Mouse (Mus musculus) mouse embryonic stem cell (cell line): ENCODE data around the gene Ptrh1.

Experiments
- in situ Hi-C, 2 experiments: fragments of 300-500 bp; cut with MboI; formaldehyde crosslinking; loops; 1 replicate in 1 of 2; 3 replicates in 1 of 2; pipeline ENCODE4 v1.14.3; 2019 to 2020; ENCODE audit warnings: low sequenced_read_pairs in 2 of 2, low pct_unique_long_range_greater_than_20kb in 1 of 2, mixed read lengths in 1 of 2; ENCODE audit not compliant: unreplicated experiment in 1 of 2

The Ptrh1 gene

DNA sequence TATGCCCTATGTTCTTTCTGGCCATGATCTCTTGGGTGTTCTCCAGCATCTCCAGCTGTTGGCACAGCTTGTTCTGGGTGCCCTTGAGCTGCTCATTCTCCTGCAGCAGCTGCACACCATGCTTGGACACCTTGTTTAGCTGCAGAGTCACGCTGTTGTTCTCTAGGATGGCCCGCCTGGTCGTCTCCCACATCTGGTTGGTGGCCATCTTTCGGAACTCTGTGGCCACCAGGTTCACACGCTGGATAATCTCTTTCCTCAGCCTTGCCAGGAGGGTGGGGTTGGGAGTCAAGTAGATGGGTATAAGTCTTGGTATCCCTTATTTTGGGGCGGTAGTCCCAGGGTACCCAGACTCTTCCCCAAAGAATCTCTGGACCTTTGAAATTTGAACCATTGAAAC, 4.1 kb downstream of the Ptrh1 start:
- in situ Hi-C loops, result loop anchor here (5.0 kb wide), 1 partner anchor 73 kb away; no protein-coding TSS in a partner anchor

DNA sequence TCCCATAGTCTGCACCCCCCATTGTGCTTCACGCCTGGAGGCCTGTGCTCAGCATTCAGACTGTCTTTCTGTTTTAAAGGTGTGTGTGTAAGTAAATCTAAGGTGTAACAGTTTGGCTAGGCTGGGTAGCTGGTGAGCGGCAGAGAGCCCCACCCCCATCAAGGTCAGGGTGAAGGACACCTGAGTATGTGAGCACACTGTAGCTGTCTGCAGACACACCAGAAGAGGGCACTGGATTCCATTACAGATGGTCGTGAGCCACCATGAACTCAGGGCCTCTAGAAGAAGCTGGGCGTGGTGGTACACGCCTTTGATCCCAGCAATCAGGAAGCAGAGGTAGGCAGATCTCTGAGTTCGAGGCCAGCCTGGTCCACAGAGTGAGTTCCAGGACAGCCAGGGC, 6.1 kb downstream of the Ptrh1 start:
- in situ Hi-C loops, result loop anchor here in 1 of 2 experiments (5.0 kb wide), 1 partner anchor 71 kb away; no protein-coding TSS in a partner anchor

DNA sequence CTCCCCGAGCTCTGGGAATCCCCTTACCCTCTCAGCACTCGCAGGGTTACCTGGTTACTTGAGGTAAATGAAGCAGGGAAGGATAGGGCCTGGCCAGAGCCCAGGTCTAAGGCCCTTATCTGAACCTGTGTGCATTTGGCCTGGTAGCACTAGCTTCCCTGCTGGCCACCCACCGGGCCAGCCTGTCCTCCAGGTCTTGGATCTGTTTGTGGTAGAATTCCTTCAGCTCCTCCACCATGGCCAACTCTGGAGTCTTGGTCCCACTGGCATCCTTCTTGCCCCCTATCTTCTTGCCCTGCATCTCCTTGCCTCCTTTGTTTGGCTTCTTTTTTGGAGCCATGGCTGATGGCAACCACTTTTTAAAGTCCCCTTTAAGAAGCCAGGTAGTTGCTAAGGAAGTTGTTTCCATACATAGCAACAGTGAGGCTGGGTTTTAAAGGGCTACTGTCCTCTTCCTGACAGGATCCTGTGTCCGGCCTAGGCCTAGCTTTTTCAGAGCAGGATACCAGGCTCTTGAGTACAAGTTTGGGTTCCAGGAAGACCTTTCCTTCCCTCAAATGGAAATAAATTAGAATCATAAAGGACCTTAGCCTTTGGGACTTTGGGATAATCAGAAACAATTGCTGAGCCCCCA, 8.6 kb downstream of the Ptrh1 start, which contains the start of gene Cfap157:
TSS of gene Cfap157 (minus strand) at position 381 of the 634 bp plus-strand sequence.
- in situ Hi-C loops, result loop anchor here in 1 of 2 experiments (5.0 kb wide), 1 partner anchor 68 kb away; no protein-coding TSS in a partner anchor

DNA sequence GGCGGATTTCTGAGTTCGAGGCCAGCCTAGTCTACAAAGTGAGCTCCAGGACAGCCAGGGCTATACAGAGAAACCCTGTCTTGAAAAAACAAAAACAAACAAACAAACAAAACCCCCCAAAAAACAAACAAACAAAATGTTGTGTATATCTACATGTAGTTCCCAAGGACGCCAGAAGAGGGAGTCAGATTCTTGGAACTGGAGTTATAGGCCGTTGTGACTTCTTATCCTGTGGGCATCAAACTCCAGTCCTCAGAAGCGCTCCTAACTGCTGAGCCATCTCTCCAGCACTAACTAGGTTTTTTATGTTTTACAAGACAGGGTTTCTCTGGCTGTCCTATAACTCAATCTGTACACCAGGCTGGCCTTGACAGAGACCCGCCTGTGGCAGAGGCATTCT, 11.6 kb downstream of the Ptrh1 start:
- in situ Hi-C loops, result no loop called here

DNA sequence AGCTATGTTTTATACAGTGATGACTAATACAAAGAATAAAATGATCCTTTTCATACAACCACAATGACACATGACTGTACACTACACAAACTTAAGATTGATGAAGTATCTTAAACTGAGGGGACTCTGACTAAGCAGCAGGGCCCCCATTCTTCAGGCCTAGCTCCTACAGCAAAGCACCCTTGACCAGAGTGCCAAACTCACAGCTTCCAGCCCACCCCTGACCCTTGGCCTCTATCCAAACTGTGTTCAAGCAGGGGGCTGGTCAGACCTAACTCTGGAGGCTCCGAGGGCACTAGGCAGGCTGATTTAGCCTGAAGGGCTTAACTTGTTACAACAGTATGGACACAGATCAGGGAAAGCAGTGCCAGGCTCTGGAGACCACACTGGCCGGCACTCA, 13.0 kb downstream of the Ptrh1 start:
- in situ Hi-C loops, result no loop called here

DNA sequence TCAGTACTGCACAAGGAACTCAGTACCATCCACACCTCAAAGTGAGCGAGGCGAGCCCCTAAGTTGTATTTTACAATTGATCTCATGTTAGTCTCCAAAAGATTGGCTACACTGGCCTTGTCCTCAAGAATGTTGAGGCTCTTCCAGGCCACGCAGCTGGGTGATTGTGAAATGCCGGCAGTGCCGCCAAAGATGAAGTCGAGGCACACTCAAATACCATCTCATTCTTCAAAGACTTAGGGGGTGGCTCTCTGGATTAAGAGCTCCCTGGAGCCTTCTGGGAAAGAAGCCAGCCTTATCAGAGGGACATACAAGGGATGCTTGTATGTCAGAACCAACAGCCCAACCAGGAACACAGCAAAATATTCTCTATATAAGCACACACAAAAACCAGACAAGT, 15.7 kb downstream of the Ptrh1 start:
- in situ Hi-C loops, result no loop called here

DNA sequence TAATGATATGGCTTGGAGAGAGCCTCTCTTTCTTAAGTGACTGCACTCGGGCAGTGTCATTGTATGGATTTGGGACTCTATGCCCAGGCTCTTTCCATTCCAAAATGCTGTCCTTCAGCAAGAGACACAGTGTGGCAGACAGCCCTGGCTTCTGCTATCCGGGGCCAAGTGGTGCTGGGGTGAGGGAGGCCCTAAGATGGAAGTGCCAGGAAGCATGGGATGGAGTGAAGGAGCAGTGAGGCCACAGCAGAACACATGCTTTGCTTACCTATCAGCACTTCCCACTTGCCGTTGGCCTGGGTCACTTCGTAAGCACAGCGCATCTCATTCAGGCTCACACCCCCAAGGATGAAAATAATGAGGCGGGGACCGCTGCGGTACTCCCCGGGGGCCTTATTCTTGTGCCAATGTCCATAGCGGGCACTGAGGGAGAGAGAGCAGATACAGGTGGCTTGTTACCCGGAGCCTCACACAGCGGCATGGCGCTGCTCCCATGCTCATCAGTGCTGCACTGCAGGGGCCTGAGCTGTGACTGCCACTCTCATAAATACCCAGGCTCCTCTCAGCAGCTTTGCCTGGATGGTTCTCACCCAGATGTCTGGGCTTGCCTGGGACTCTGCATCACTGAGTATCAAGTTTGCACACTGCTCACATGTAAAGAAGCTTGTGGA, 20.3 kb downstream of the Ptrh1 start:
- in situ Hi-C loops, result no loop called here

DNA sequence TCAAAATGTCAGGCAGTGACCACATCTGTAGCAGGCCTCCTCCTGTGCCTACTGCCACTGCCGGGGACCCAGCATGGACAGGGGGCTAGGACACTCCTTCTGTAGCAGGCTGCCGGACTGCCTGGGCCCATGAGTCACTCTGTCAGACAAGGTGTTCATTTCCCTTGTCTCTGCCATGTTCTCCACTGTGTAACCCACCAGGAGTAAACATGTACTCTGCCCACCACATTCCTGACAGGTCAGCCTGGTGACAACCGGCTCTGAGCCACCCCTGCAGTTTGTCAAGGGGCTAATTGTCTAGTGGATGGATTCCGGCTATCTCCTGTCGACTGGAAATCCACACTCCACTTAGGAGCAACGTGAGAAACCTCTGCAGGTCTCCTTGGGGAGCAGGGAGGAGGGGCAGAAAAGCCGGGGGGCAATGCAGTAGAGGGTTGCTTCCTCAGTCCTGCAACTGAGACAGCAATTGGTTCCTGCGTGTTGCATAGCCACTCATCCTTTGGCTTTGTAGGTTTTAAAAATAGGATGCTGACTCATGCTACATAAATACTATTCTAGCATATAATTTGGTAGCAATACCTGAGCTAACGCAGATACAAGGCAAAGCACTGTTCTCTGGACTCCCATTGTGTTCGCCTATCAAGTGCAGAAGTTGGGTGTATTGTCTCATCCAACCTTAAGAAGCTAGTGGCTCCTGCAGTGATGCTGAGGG, 22.8 kb downstream of the Ptrh1 start:
- in situ Hi-C loops, result no loop called here

DNA sequence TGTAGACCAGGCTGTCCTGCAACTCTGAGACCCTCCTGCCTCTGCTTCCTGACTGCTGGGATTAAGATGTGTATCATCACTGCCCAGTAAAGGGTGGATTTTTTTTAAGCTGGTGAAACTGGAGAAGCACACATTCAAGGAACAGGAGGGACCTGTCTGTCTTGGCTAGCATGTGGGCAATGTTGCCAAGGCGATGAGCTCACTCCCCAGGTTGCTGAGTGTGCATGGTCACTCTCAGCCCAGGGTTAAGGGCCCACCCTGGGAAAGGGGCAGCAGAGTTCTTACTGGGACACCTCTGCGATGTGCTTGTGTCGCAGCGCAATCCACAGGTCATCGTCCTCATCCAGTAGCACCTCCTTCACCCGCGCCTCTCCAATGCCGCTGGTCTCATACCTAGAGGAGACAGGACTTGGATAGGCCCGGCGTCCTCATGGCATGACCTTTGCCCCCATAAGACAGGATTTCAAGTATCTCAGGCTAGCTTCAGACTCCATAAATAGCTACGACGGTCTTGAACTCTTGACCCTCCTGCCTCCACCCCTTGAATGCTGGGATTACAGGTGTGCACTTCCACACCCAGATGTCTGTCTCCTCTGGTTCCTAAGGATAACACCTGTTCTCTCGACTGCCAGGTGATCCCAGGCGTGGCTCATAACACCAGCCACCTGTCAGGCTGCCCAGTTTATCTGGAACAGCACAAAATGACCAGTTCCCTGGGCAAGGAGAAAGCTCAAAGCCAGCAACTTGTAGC, 33.4 kb downstream of the Ptrh1 start:
- in situ Hi-C loops, result no loop called here

DNA sequence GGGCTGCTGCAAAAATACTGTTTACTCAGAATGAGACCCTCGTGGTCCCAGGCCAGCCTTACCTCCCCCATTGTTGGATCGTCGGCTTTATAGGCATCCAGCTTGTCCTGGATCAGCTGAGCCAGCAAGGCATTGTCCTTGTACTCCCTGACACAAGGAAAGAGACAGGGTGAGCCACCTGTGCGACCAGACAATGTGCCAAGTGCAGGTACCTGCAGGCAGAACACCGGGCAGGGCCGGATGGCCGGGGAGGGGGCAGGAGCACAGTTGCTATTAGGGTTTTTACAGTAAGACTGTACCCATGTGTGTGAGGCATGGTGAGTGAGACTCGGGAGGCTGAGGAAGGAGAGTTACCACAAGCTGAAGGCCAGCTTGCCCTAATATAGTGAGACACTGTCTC, 36.4 kb downstream of the Ptrh1 start:
- in situ Hi-C loops, result no loop called here

DNA sequence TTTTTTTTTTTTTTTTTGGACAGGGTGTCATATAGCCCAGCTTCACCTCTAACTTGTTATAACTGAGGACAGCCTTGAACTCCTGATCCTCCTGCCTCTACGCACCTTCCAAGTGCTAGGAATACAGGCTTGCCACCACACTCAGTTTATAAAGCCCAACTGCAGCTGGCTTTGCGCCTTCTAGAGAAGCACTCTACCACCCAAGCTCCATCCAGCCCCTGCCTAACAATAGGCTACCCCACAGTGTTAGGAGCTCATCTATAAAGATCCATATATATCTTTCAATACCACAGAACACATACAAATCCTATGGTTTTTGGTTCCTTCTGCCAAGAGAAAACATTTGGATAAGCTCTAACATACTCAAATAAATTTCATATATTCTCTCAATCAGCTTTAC, 40.9 kb downstream of the Ptrh1 start:
- in situ Hi-C loops, result no loop called here

DNA sequence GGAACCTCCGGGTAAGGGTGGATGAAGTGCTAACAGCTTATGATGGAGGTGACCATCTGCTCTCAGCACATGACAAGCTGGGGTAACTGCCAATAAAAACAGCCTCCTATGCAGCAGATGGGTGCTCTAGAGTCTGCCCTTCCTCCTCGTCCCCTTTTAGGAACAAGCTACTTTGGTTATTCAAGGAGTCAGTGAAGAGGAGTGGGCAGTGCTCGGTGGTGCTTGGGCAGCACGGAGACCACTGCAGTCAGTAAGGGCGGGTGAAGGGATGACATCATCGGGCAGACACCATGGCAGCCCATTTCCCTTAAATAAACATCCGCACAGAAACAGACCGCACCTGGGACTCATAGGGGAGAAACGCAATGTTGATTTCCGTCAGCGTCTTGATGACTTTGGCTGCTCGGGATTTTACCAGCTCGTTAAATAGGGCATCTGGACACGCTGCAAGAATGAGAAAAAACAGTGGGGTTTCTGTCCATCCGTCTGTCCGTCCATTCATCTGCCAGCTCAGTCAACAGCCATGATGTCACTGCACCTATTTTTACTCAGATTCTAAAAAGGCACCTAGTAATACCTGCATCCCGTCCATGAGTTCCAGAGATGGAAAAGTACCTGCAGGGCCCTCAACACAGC, 41.5 kb downstream of the Ptrh1 start:
- in situ Hi-C loops, result no loop called here

DNA sequence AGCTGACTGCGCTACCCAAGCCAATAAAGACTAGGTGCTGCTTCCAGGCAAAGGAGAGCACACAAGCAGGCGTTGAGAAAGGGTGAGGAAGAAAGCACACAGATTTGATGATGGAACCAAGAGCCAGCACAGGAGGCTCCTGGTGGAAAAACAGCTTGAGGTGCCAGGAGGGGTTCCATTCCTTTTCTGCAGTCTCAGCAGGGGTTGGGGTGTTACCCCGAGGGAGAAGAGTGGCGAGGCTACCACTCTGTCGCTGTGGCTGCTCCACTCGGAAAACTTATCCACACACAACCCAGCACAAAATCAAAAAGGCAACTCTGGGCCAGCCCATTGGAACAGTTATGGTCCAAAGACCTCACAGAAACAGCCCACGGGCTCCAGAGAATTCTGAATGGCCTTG, 42.0 kb downstream of the Ptrh1 start:
- in situ Hi-C loops, result no loop called here

DNA sequence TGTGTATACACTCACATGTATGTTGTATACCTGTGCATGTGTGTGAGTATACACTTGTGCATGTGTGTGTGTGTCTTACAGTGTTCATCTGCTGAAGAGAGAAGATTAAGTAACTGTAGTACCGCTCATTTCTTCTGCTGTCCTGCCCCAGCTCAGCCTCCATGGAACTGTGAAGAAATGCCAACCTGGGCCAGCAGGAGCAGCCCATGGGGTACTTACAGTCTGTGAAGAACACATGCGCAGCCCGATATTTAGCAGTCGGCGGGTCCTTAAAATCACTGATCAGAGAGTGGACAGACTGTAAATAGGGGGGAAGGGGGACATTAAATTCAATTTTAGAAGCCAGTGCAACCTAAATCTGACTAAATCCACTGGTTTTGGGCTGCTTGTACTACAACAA, 42.6 kb downstream of the Ptrh1 start:
- in situ Hi-C loops, result no loop called here

DNA sequence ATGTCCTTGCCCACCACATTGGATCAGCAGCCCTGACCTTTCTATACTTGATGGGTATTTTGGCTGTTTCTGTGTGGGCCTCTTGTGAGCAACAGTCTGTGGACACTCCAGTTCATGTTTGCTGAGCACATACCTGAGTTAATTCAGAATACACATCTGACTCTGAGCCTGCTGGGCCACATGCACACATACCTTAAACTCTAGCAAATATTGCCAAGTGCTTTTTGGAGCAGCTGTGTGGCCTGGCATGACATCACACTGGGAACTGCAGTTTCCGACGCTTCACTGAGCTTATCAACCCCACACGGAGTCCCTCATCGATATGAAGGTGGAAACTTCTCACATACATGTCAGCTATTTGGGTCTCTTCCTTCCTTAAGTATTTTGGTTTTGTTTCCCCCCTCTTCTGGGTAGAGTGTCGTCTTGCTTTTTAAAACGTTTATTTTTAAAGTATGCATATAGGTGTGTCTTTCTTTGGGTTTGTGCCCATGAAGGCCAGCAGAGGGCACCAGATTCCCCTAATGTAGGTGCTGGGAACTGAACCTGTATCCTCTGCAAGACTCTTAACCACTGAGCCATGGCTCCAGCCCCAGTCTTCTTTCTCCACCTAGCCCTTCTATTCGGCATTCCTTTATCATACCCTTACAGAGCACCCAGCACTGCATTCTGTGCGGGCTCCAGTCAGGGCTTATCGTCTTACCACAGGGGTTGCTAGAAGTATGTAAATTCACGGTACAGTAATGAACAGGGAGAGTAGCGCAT, 45.6 kb downstream of the Ptrh1 start:
- in situ Hi-C loops, result no loop called here

DNA sequence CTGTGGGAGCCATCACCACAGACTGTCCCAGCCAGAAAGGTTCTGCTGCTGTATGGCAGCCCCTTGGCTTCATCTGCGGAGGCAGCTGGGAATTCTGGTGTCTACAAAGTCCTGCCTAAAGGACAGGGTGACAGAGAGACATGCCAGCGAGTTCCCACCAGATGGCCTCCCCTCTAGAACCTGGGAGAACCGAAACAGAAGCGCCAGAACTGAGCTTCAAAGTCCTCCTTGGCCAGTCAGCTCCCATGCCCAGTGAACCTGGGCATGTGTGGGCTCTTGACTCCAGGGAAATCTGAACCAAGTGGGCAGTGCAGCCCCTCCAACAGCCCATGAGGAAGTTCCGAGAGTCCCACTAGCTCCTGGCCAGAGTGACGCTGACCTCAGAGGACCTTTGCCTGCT, 47.1 kb downstream of the Ptrh1 start:
- in situ Hi-C loops, result no loop called here

DNA sequence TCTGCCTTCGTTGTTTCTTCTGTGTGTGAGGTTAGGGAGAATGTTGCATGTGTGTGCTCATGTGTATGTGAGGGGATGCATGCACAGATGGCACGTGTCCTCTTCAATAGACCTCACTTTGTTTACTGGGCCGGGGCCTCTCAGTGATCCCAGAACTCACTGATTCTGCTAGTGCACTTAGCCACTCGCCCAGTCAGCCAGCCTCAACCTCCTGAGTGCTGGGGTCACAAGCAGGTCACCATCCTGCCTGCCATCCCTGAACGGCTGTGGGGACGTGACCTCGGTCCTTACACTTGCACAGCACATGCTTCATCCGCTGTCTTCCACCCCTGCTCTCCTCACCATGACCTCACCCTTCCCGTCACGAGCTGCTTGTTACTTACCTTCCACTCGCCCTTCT, 47.6 kb downstream of the Ptrh1 start:
- in situ Hi-C loops, result no loop called here

DNA sequence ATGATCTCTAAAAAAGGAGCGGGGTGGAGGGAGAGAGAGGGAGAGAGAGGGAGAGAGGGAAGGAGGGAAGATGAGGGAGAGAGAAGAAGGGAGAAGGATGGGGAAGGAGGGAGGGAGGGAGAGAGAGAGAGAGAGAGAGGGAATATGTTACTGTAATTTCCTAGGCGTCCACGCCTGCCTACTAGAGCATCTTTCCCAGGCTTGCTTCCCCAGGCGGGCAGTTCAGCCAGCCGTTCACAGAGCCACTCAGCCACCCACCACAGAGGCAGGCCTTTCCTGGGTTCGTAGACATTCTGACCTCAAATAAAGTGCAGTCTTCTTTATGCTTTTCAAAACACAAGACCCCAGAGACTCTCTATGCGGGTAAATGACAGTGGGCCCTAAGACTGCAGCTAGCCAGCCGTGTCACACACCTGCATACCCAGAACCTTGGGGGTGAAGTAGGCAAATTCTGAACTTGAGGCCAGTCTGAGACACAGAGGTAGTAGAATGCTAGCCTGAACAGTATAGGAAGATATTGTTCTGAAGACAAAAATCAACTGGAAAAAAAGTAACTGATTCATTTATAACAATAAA, 48.1 kb downstream of the Ptrh1 start:
- in situ Hi-C loops, result no loop called here
